Mouse (Mus musculus) cerebellum, adult 2 months (tissue): ENCODE measurements around the gene Cbr3.

Experiments
- CTCF ChIP-seq: fragments of 200-500 bp; IDR thresholded peaks from 2 replicates; pipeline ENCODE4 v1.5.1; 2011; ENCODE audit warnings: low read depth, mild to moderate bottlenecking, control low read depth, low read length, moderate library complexity, borderline replicate concordance; ENCODE audit not compliant: insufficient read depth
- POLR2A ChIP-seq: fragments of 200-500 bp; IDR thresholded peaks from 2 replicates; pipeline ENCODE4 v1.6.1; 2011; ENCODE audit warnings: low read length, control low read depth, borderline replicate concordance; ENCODE audit not compliant: insufficient read depth

DNA sequence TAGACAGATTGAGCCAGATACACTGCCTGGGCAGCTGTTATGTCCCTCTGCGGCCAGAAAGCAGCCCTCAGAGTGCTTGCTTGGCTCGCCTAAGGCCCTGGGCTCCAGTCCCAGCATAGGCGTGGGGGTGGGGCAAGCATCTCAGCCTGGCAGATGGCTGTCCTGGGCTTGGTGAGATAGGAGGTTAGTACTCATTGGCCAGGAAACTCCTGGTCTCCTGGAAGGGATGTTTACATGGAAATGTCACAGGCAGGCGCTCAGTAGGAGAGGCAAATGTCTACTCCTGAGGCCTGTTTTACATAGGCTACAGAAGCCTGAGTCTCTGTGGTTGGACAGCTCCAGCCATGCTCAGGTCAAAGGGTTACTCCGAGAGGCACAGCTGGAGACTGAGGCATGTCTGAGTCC is 34.3 kb downstream of the Cbr3 start:
- TF ChIP-seq CTCF (no peak), POLR2A (peak; percentile 18; the same call in 1 of the 2 replicates)
